Mouse (Mus musculus) liver, adult 2 months (tissue): Measurements from ENCODE around the gene Foxl2.

ENCODE experiments used
- CTCF ChIP-seq: fragments of 200-500 bp; IDR thresholded peaks from 2 replicates; pipeline ENCODE4 v1.5.1; 2011; ENCODE audit warnings: low read depth, low read length, control low read depth
- POLR2A ChIP-seq: fragments of 200-500 bp; IDR thresholded peaks from 2 replicates; pipeline ENCODE4 v1.6.1; 2011; ENCODE audit warnings: low read length, control low read depth; ENCODE audit not compliant: insufficient read depth; ENCODE audit errors: extremely low read depth

DNA sequence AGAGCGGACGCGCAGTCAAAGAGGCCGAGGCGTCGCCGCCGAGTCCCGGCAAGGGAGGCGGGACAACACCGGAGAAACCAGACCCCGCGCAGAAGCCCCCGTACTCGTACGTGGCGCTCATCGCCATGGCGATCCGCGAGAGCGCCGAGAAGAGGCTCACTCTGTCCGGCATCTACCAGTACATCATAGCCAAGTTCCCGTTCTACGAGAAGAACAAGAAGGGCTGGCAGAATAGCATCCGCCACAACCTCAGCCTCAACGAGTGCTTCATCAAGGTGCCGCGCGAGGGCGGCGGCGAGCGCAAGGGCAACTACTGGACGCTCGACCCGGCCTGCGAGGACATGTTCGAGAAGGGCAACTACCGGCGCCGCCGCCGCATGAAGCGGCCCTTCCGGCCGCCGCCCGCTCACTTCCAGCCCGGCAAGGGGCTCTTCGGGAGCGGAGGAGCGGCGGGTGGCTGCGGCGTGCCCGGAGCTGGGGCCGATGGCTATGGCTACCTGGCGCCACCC lies 682 bp downstream of the Foxl2 start:
- TF ChIP-seq CTCF (no peak), POLR2A (no peak)
